Mouse (Mus musculus) midbrain, postnatal 0 days (tissue): ENCODE measurements around the gene Inf2. TPM values are rescaled to one million over a fixed set of nuclear protein-coding genes. Genes with fewer than 3 reads are reported as not detected.

Experiments used
- ATAC-seq: fragments of 200-750 bp; cut with Nextera tagmentation; 2 replicates; pipeline ENCODE4 v1.8.0; 2017; ENCODE audit warnings: moderate number of reproducible peaks, mild to moderate bottlenecking, moderate TSS enrichment, moderate library complexity; ENCODE audit not compliant: low FRiP score
- DNase-seq: peaks from one replicate; pipeline ENCODE4 v3.0.0-alpha.2; 2015; ENCODE audit warnings: low spot score
- H3K27ac ChIP-seq: fragments of 300-500 bp; sonication (generic); 2 replicates; pipeline ENCODE4 v1.5.1; 2014; ENCODE audit warnings: low read depth, mild to moderate bottlenecking, low read length, mixed read lengths
- H3K27me3 ChIP-seq: fragments of 300-500 bp; sonication (generic); 2 replicates; pipeline ENCODE4 v1.6.1; 2014; ENCODE audit warnings: low read length, control low read depth, mixed read lengths; ENCODE audit not compliant: insufficient read depth
- H3K36me3 ChIP-seq: fragments of 300-500 bp; sonication (generic); 2 replicates; pipeline ENCODE4 v1.6.1; 2014; ENCODE audit warnings: low read length, control low read depth, mixed read lengths; ENCODE audit not compliant: insufficient read depth
- H3K4me1 ChIP-seq: fragments of 300-500 bp; sonication (generic); 2 replicates; pipeline ENCODE4 v1.6.1; 2014; ENCODE audit warnings: mild to moderate bottlenecking, control low read depth, antibody characterized with exemption, low read length, mixed read lengths; ENCODE audit not compliant: insufficient read depth
- H3K4me2 ChIP-seq: fragments of 300-500 bp; sonication (generic); 2 replicates; pipeline ENCODE4 v1.6.1; 2014; ENCODE audit warnings: low read depth, mild to moderate bottlenecking, low read length, mixed read lengths; ENCODE audit not compliant: poor library complexity, severe bottlenecking
- H3K4me3 ChIP-seq: fragments of 300-500 bp; sonication (generic); 2 replicates; pipeline ENCODE4 v1.5.1; 2014; ENCODE audit warnings: low read depth, mild to moderate bottlenecking, low read length, moderate library complexity
- H3K9ac ChIP-seq: fragments of 300-500 bp; sonication (generic); replicated peaks from 2 replicates; pipeline ENCODE4 v1.6.1; 2014; ENCODE audit warnings: mild to moderate bottlenecking, low read length, moderate library complexity, mixed read lengths; ENCODE audit not compliant: poor library complexity, severe bottlenecking
- H3K9me3 ChIP-seq: fragments of 300-500 bp; sonication (generic); 2 replicates; pipeline ENCODE4 v1.6.1; 2016; ENCODE audit warnings: low read length, control low read depth
- CTCF ChIP-seq: IDR thresholded peaks from 2 replicates; pipeline ENCODE4 v1.5.1; 2016; ENCODE audit warnings: antibody characterized with exemption, mild to moderate bottlenecking
- WGBS: fragments of 180-500 bp; shearing (Covaris S2); extraction: QIAGEN DNeasy Blood & Tissue Kit; methylation state at CpG from one replicate; pipeline ENCODE4 v1.1.7; 2014; 5-methylcytosine and 5-hydroxymethylcytosine counted together
- polyA plus RNA-seq: library from polyadenylated mRNA; unstranded; fragments of >200 nt; fragmentation: Nextera tagmentation; extraction: Ambion mirVana; gene quantifications from 2 replicates; pipeline ENCODE4 v1.2.1, GENCODE M21; 2015
- total RNA-seq: library from RNA; depleted of rRNA; stranded (reverse); fragments of >200 nt; gene quantifications from 2 replicates; pipeline ENCODE4 v1.2.3, GENCODE M21; 2014

The Inf2 gene
- total and polyA plus RNA-seq, 2 experiments from 2014 or later, result 1.3 to 3.6 TPM

DNA sequence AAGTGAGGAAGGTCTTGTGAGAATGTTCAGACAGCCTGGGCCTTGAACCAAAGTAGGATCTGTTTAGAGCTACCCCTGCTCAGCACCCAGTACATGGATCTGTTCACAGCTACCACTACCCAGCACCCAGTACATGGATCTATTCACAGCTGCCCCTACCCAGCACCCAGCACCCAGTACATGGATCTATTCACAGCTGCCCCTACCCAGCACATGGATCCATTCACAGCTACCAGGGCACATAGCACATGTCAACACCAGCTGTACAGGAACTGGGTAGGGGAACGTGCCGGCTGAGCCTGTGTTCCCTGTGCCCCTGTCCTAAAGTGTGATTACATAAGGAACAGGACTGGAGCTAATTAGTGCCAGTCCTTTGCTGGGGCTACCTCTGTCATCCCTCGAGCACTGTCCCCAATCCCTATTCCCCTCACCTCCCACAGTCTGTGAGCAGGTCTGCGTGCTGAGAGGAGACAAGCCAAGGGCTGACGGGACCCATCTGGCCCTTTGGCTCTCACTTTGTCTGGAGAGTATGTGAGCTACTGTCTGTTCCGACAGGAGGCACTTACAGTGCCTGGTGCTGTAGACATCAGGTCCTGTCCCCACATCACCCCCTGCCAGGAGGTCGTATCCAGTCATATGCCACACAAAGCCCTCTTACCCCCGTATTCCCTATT is 2.1 kb downstream of the Inf2 start:
- Histone ChIP-seq H3K36me3 (no peaks in the 10 kb centered on the region), H3K9me3 (no peaks in the 10 kb centered on the region), H3K9ac (no peak overlapping the region), H3K4me3 (no peak overlapping the region), H3K4me1 (peaks cover 4% of the 10 kb centered on the region; the same call in 1 of the 2 replicates), H3K4me2 (no peak overlapping the region), H3K27ac (no peak overlapping the region), H3K27me3 (peaks cover 12% of the 10 kb centered on the region)
- WGBS, result 85% methylated on average over 8 of the region's 8 CpGs
- DNase-seq (peak; percentile 70), ATAC-seq (no peak)
- no peak for TF ChIP-seq CTCF

- Histone ChIP-seq H3K27ac (no peak overlapping the region), H3K9me3 (no peaks in the 10 kb centered on the region), H3K4me2 (no peak overlapping the region), H3K4me1 (peaks cover 4% of the 10 kb centered on the region; the same call in 1 of the 2 replicates), H3K36me3 (no peaks in the 10 kb centered on the region), H3K9ac (no peak overlapping the region), H3K27me3 (peaks cover 12% of the 10 kb centered on the region), H3K4me3 (no peak overlapping the region)
- 92% methylated on average over 5 of the region's 5 CpGs for WGBS
- no peak for DNase-seq
- TF ChIP-seq CTCF, result no peak
- no peak for ATAC-seq
These were observed 2.7 kb downstream of the Inf2 start for GRCm38 (mm10) chr12:112591240-112591639.

DNA sequence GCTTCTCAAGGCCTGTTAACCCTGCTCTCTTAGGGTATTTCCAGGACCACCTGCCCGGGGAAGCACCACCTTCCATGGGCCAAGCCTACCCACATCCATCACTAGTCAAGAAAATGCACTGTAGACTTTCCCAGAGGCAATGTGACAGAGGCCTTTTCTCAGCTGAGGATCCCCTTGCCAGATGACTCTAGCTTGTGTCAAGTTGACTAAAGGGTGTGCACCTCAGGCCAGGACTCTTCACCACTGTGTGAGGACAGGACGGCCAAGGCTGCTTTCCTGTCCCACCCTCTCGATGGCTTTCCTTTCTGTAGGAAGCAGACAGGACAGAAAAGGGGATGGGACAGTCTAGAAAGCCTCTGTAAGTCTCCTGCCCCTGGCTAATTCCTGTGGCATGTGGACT is 3.1 kb downstream of the Inf2 start:
- peaks cover 12% of the 10 kb centered on the region for H3K27me3 ChIP-seq
- no peak for TF ChIP-seq CTCF
- no peak overlapping the region for H3K4me2 ChIP-seq
- no peak for DNase-seq
- no peaks in the 10 kb centered on the region for H3K36me3 ChIP-seq
- peaks cover 4% of the 10 kb centered on the region; the same call in 1 of the 2 replicates for H3K4me1 ChIP-seq
- no peak overlapping the region for H3K9ac ChIP-seq
- ATAC-seq, result no peak
- WGBS, result 84% methylated on average over 3 of the region's 3 CpGs
- no peak overlapping the region for H3K4me3 ChIP-seq
- no peaks in the 10 kb centered on the region for H3K9me3 ChIP-seq
- no peak overlapping the region for H3K27ac ChIP-seq

DNA sequence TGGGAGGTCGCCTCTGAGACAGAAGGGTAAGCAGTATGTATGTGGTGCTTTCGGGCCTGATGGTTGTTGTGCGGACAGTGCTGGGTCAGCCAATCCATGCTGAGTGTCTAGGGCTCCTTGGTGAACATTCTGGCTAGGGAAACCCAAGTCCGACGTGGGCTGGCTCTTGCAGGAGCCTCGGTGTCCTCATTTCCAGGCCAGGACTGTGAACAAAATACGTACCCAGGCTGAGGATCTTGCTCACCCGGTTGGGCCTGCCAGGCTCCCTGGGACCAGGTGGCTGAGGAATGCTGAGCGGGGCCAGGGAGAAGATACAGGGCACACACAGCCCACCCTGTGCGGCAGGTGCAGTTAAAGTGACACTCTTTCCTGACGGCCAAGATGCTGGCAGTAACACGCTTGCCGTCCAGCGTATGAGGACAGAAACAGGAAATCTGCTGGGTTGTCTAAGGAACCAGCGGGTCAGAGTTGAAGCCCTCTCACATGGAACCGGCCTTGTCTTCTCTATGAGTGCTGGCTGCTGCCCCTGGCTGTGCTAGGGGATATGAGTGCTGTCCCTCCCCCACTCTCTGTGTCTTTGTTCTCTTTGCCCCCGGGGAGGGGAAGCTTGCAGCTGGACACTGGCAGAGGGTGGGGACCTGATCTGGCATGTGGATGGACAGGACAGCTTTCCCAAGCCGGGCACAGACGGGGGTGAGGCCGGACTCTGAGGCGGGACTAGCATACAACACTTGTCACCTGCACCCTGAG is 4.6 kb downstream of the Inf2 start:
- Histone ChIP-seq H3K27ac (no peak overlapping the region), H3K9me3 (no peaks in the 10 kb centered on the region), H3K9ac (no peak overlapping the region), H3K4me1 (peaks cover 3% of the 10 kb centered on the region; the same call in 1 of the 2 replicates), H3K4me2 (no peak overlapping the region), H3K4me3 (no peak overlapping the region), H3K27me3 (peaks cover 4% of the 10 kb centered on the region), H3K36me3 (no peaks in the 10 kb centered on the region)
- ATAC-seq (no peak), DNase-seq (no peak)
- 72% methylated on average over 21 of the region's 21 CpGs for WGBS
- TF ChIP-seq CTCF, result no peak

- ATAC-seq (no peak), DNase-seq (no peak)
- H3K27me3 ChIP-seq, result peaks cover 3% of the 10 kb centered on the region; the same call in 1 of the 2 replicates
- H3K4me3 ChIP-seq, result no peak overlapping the region
- no peak for TF ChIP-seq CTCF
- H3K9me3 ChIP-seq, result no peaks in the 10 kb centered on the region
- WGBS, result 84% methylated on average over 16 of the region's 16 CpGs
- no peak overlapping the region for H3K9ac ChIP-seq
- no peak overlapping the region for H3K4me2 ChIP-seq
- H3K4me1 ChIP-seq, result no peaks in the 10 kb centered on the region; the same call in 1 of the 2 replicates
- no peak overlapping the region for H3K27ac ChIP-seq
- H3K36me3 ChIP-seq, result no peaks in the 10 kb centered on the region
These were observed 5.6 kb downstream of the Inf2 start for GRCm38 (mm10) chr12:112593951-112594915.
